Mouse (Mus musculus) C2C12 (cell line): Measurements from ENCODE around the gene Hoxd11. TPM values are rescaled to one million over a fixed set of nuclear protein-coding genes. Genes with fewer than 3 reads are reported as not detected.

Experiments used
- H3K27me3 ChIP-seq: one replicate; pipeline ENCODE4 v1.6.1; 2011; ENCODE audit not compliant: control insufficient read depth, insufficient read depth, insufficient read length
- H3K36me3 ChIP-seq: one replicate; pipeline ENCODE4 v1.6.1; 2011; ENCODE audit not compliant: control insufficient read depth, insufficient read depth
- H3K4me3 ChIP-seq: one replicate; pipeline ENCODE4 v1.5.1; 2011; ENCODE audit warnings: mild to moderate bottlenecking, control low read depth; ENCODE audit not compliant: poor library complexity, insufficient read depth, severe bottlenecking
- H3K79me2 ChIP-seq: one replicate; pipeline ENCODE4 v1.6.1; 2011; ENCODE audit not compliant: control insufficient read depth, insufficient read depth
- H3K79me3 ChIP-seq: one replicate; pipeline ENCODE4 v1.6.1; 2011; ENCODE audit warnings: low read depth, control low read depth
- H3ac ChIP-seq: one replicate; pipeline ENCODE3; 2011; ENCODE audit warnings: low read depth; ENCODE audit not compliant: control insufficient read depth, insufficient read length
- CEBPB ChIP-seq: IDR thresholded peaks from one replicate; pipeline ENCODE4 v1.6.1; 2011; ENCODE audit warnings: low read depth, mild to moderate bottlenecking, control low read depth, moderate library complexity
- CTCF ChIP-seq: IDR thresholded peaks from one replicate; pipeline ENCODE4 v1.5.1; 2011; ENCODE audit not compliant: control insufficient read depth, insufficient read depth, insufficient read length
- FOSL1 ChIP-seq: IDR thresholded peaks from one replicate; pipeline ENCODE4 v1.8.0; 2011; ENCODE audit warnings: mild to moderate bottlenecking, low read length; ENCODE audit not compliant: poor library complexity, insufficient read depth, severe bottlenecking
- MAX ChIP-seq: IDR thresholded peaks from one replicate; pipeline ENCODE4 v1.6.1; 2011; ENCODE audit warnings: mild to moderate bottlenecking, control low read depth
- MYOD1 ChIP-seq: IDR thresholded peaks from one replicate; pipeline ENCODE4 v1.6.1; 2011; ENCODE audit warnings: low read depth; ENCODE audit not compliant: control insufficient read depth, insufficient read length
- MYOG ChIP-seq: IDR thresholded peaks from one replicate; pipeline ENCODE4 v1.6.1; 2011; ENCODE audit not compliant: control insufficient read depth, insufficient read length; ENCODE audit errors: extremely low read depth
- USF1 ChIP-seq: IDR thresholded peaks from one replicate; pipeline ENCODE4 v1.6.1; 2011; ENCODE audit warnings: low read depth, mild to moderate bottlenecking, control low read depth, moderate library complexity
- polyA plus RNA-seq: library from polyadenylated mRNA; unstranded; fragments of >200 nt; fragmentation: generic; extraction: Trizol; gene quantifications from one replicate; pipeline ENCODE4 v1.2.1, GENCODE M21; 2012; ENCODE audit warnings: missing spikeins

Hoxd11 gene
- polyA plus RNA-seq, 1 experiment = not detected

DNA sequence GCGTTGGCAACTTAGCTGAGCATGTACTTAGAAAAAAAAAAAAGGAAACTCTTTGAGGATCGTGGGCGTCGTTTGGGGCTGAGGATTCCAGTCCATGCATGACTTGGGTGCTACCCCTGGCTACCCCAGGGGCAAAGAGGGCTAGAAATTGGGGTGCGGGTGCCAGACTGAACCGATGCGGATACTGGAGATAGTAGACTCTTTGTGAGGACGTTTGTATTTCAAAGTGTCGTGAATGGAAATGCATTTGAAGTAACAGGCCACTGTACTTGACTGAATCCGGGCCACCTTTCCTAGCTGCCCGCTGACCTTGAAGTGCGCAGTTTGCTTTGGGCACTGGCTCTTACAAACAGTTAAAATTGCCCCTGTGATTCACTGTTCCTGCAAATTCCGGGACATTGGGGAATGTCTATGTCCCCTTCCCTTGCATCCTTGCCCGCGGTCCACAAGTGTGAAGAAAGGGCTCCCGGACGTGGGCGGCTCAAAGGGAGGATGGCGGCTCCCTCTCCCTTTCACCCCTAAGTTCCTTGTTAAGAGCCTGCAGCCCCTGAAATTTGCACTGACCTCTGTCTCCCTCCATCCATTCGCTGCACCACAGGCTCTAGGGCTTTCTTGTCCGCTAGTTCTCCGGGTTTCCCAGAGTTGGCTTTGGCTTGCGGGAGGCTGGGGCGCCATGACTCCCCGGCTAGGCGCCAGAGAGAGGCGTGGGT lies 7.8 kb downstream of the Hoxd11 start:
- Histone ChIP-seq H3K4me3 (no peak overlapping the region), H3K36me3 (no peaks in the 10 kb centered on the region), H3K79me3 (no peaks in the 10 kb centered on the region), H3K79me2 (no peaks in the 10 kb centered on the region), H3ac (no peak overlapping the region), H3K27me3 (peaks cover 48% of the 10 kb centered on the region)
- TF ChIP-seq MYOD1 = no peak
- TF ChIP-seq USF1 = no peak

DNA sequence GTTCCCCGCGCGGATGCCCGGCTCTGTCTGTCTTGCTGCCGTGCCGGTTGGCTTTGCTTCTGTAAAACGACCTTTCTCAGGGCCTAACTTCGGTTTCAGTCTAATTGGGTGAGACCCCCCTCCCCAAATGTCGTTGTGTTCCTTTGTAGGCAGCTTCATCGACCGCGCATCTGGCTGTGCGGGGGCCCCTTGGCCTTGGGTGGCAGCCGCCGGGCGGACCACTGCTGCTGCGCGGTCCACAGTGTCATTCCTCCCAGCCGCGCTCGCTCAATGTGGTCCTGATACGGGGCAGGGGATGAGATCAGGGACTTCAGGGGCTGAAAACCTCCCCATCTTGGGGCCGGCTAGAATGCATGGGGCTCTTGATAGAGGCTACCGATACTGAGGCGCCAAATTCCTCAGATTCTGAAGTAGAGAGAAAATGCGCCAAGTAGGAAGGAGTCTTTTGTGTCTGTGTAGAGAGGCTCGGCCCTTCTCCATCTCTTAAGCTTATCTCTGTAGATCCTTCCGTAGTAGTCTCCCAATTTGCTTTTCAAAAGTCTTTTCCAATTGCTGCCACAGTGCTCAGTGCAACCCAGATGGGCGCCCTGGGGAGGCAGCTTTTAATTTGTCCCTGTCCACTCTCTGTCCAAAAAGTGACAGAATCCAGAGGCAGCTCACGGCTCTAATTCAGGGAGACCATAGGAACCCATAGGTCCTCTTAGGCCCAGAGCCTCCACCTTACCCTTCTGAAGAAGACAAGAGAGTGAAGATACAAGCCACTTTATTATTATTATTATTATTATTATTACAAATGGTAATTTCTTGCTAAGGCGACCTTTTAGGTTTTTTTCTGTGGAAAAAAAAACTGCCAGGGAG lies 8.6 kb downstream of the Hoxd11 start:
- Histone ChIP-seq H3K36me3 (no peaks in the 10 kb centered on the region), H3K27me3 (peaks cover 51% of the 10 kb centered on the region), H3K79me2 (no peaks in the 10 kb centered on the region), H3K79me3 (no peaks in the 10 kb centered on the region), H3ac (no peak overlapping the region), H3K4me3 (no peak overlapping the region)
- TF ChIP-seq CEBPB (no peak), MAX (no peak), MYOD1 (no peak), FOSL1 (no peak), CTCF (no peak), USF1 (no peak), MYOG (no peak)

DNA sequence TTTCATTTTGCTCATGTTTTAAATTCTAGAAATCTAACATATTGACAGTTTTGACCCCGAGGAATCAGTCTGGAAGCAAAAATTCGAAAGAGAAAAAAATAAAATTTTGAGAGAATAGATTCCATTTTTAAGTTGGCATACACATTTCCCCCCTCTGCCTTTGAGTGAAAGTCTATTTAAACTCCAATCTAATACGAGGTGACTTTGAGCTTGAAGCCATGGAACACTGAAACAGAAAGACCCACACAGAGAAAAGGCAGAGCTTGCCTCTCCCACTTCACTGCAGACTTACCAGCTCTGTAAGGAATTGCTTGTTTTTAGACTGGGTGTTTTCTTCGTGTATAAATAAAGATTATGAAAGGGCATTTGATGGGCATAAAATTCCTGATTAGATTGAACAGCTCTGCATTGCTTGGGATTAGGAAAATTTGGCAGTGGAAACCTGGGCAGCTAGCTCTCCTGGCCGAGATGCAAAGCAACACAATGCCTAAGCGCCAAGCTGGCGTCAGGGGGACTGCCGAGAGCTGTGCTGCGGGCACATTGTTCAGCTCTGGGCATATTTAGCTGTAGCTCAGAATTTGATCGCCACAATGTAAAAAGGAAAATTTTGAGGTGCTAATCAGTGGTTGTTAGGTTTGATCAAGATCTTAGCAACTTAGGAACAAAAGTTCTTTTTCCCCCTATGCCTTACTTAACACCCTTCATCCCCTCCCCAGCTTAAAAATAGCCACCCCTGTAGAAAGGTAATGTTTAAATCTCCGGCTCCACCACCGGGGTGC lies 9.6 kb downstream of the Hoxd11 start:
- Histone ChIP-seq H3K27me3 (peaks cover 62% of the 10 kb centered on the region), H3K36me3 (no peaks in the 10 kb centered on the region), H3ac (no peak overlapping the region), H3K4me3 (no peak overlapping the region), H3K79me3 (no peaks in the 10 kb centered on the region), H3K79me2 (no peaks in the 10 kb centered on the region)
- TF ChIP-seq FOSL1 (no peak), CTCF (no peak), CEBPB (no peak), MAX (no peak), USF1 (no peak), MYOG (no peak), MYOD1 (no peak)

GRCm38 (mm10) chr2:74689574-74690337 lies 10.4 kb downstream of the Hoxd11 start:
- H3K36me3 ChIP-seq = no peaks in the 10 kb centered on the region
- H3K4me3 ChIP-seq = no peak overlapping the region
- H3K27me3 ChIP-seq = peaks cover 65% of the 10 kb centered on the region
- TF ChIP-seq CTCF = no peak
- TF ChIP-seq MYOG = no peak
- TF ChIP-seq USF1 = no peak
- no peak for TF ChIP-seq CEBPB
- no peak for TF ChIP-seq FOSL1
- TF ChIP-seq MYOD1 = no peak
- TF ChIP-seq MAX = no peak
- H3ac ChIP-seq = no peak overlapping the region
- no peaks in the 10 kb centered on the region for H3K79me2 ChIP-seq
- no peaks in the 10 kb centered on the region for H3K79me3 ChIP-seq

DNA sequence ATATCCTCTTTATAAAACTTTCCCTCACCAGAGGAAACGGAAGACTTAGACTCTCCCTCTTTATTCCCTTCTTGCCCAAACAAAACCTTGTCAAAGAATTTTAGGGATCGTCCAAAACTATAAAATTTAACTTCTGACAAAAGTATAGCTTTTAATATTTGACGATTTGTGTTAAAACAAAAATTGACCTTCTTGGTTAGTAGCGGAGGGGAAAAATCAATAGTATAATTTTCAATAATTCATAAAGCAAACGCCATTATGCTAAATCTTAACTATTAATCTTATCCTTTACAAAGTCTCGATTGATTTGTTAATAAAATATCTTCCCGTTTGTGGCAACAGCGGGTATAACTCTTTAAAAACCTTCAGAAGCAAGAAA lies 11.0 kb downstream of the Hoxd11 start:
- H3K4me3 ChIP-seq = no peak overlapping the region
- no peaks in the 10 kb centered on the region for H3K79me2 ChIP-seq
- peaks cover 63% of the 10 kb centered on the region for H3K27me3 ChIP-seq
- no peaks in the 10 kb centered on the region for H3K79me3 ChIP-seq
- TF ChIP-seq CTCF (no peak), CEBPB (no peak), USF1 (no peak), FOSL1 (no peak), MYOG (no peak), MAX (no peak), MYOD1 (no peak)
- H3ac ChIP-seq = no peak overlapping the region
- no peaks in the 10 kb centered on the region for H3K36me3 ChIP-seq
